Mouse (Mus musculus) myocyte (in vitro differentiated cells): ENCODE measurements around the gene Klhdc3. TPM values are rescaled to one million over a fixed set of nuclear protein-coding genes. Genes with fewer than 3 reads are reported as not detected.

ENCODE experiments used
- H3K27me3 ChIP-seq: one replicate; pipeline ENCODE4 v1.6.1; 2011; ENCODE audit not compliant: control insufficient read depth, insufficient read depth, insufficient read length
- H3K36me3 ChIP-seq: one replicate; pipeline ENCODE4 v1.6.1; 2011; ENCODE audit not compliant: control insufficient read depth, insufficient read depth
- H3K4me2 ChIP-seq: one replicate; pipeline ENCODE4 v1.6.1; 2011; ENCODE audit warnings: low read depth, control low read depth
- H3K4me3 ChIP-seq: one replicate; pipeline ENCODE4 v1.5.1; 2011; ENCODE audit warnings: mild to moderate bottlenecking, control low read depth, moderate library complexity
- H3K79me2 ChIP-seq: one replicate; pipeline ENCODE4 v1.6.1; 2011; ENCODE audit not compliant: control insufficient read depth, insufficient read depth
- H3ac ChIP-seq: one replicate; pipeline ENCODE4 v1.6.1; 2011; ENCODE audit not compliant: control insufficient read depth, insufficient read length
- CEBPB ChIP-seq: IDR thresholded peaks from 2 replicates; pipeline ENCODE4 v1.6.1; 2011; ENCODE audit warnings: mild to moderate bottlenecking, moderate library complexity; ENCODE audit not compliant: poor library complexity, insufficient read depth, severe bottlenecking
- E2F4 ChIP-seq: IDR thresholded peaks from one replicate; pipeline ENCODE4 v1.6.1; 2011; ENCODE audit warnings: mild to moderate bottlenecking, control low read depth, moderate library complexity; ENCODE audit not compliant: insufficient read depth
- MAX ChIP-seq: IDR thresholded peaks from one replicate; pipeline ENCODE4 v1.6.1; 2011; ENCODE audit warnings: low read depth, mild to moderate bottlenecking, control low read depth
- MYOD1 ChIP-seq, 3 experiments: IDR thresholded peaks; one replicate each; pipeline ENCODE4 v1.6.1; 2011; ENCODE audit warnings: control low read depth in 2 of 3, low read depth in 2 of 3, mild to moderate bottlenecking in 2 of 3, moderate library complexity in 1 of 3; ENCODE audit not compliant: insufficient read length in 2 of 3, control insufficient read depth in 1 of 3
- MYOG ChIP-seq, 3 experiments: IDR thresholded peaks; one replicate each; pipeline ENCODE4 v1.6.1; 2011; ENCODE audit warnings: control low read depth in 2 of 3, low read depth in 2 of 3, mild to moderate bottlenecking in 2 of 3; ENCODE audit not compliant: insufficient read length in 2 of 3, control insufficient read depth in 1 of 3, insufficient read depth in 1 of 3
- POLR2A ChIP-seq: IDR thresholded peaks from one replicate; pipeline ENCODE4 v1.6.1; 2011; ENCODE audit warnings: low read depth, mild to moderate bottlenecking, control low read depth, moderate library complexity; ENCODE audit not compliant: insufficient read length
- POLR2AphosphoS2 ChIP-seq: IDR thresholded peaks from one replicate; pipeline ENCODE4 v1.6.1; 2011; ENCODE audit warnings: low read depth, control low read depth; ENCODE audit not compliant: insufficient read length
- REST ChIP-seq: IDR thresholded peaks from one replicate; pipeline ENCODE4 v1.6.1; 2011; ENCODE audit warnings: mild to moderate bottlenecking, control low read depth, moderate library complexity; ENCODE audit not compliant: insufficient read depth, insufficient read length
- SRF ChIP-seq: IDR thresholded peaks from one replicate; pipeline ENCODE4 v1.6.1; 2011; ENCODE audit warnings: low read depth; ENCODE audit not compliant: control insufficient read depth, insufficient read length
- TCF12 ChIP-seq: IDR thresholded peaks from one replicate; pipeline ENCODE4 v1.6.1; 2011; ENCODE audit warnings: mild to moderate bottlenecking, control low read depth; ENCODE audit not compliant: poor library complexity, insufficient read depth, severe bottlenecking
- TCF3 ChIP-seq: IDR thresholded peaks from one replicate; pipeline ENCODE4 v1.6.1; 2011; ENCODE audit warnings: low read depth, control low read depth; ENCODE audit not compliant: insufficient read length
- USF1 ChIP-seq: IDR thresholded peaks from one replicate; pipeline ENCODE4 v1.6.1; 2011; ENCODE audit warnings: low read depth, mild to moderate bottlenecking, control low read depth, moderate library complexity
- polyA plus RNA-seq: library from polyadenylated mRNA; unstranded; fragments of >200 nt; fragmentation: generic; extraction: Trizol; gene quantifications from one replicate; pipeline ENCODE4 v1.2.1, GENCODE M21; 2012; ENCODE audit warnings: missing spikeins

Gene Klhdc3
- polyA plus RNA-seq, 1 experiment, result 128 TPM

DNA sequence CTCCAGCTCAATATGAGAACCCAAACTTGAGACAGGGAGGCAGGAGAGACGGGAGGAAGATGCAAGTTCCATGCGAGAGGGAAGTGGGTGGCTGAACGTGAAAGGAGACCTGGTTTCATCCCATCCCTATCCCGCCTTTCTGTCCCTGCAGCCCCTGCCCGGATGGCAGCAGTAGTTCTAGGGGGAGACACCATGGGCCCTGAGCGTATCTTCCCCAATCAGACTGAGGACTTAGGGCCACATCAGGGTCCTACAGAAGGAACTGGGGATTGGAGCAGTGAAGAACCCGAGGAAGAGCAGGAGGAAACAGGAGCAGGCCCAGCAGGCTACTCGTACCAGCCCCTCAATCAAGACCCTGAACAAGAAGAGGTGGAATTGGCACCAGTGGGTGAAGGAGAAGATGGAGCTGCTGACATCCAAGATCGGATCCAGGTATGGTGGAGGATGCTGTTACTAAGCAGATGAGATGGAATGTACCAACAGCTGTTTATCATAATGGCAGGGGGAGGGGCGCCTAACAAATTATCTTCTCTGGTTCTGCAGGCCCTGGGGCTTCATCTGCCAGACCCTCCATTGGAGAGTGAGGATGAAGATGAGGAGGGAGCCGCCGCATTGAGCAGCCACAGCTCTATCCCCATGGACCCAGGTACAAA lies 878 bp upstream of the Klhdc3 start:
- TF ChIP-seq TCF3, result no peak
- no peak for TF ChIP-seq E2F4
- no peak for TF ChIP-seq POLR2A
- no peak for TF ChIP-seq MYOG (IDR thresholded peaks at IDR 0.05; ENCODE audit: control insufficient read depth in 1 of 3, insufficient read depth in 1 of 3, insufficient read length in 2 of 3, low read depth in 2 of 3)
- no peak for TF ChIP-seq TCF12
- TF ChIP-seq REST, result no peak
- TF ChIP-seq POLR2AphosphoS2, result no peak
- TF ChIP-seq USF1, result no peak
- TF ChIP-seq CEBPB, result no peak
- no peak for TF ChIP-seq MAX
- no peak for TF ChIP-seq MYOD1 (IDR thresholded peaks at IDR 0.05; ENCODE audit: control insufficient read depth in 1 of 3, insufficient read length in 2 of 3, low read depth in 2 of 3)
- no peak for TF ChIP-seq SRF
- Histone ChIP-seq H3K79me2 (peaks cover 27% of the 10 kb centered on the region), H3K4me2 (peak overlapping the region; percentile 95), H3ac (peak overlapping the region; percentile 66), H3K4me3 (peak overlapping the region; percentile 94), H3K27me3 (no peaks in the 10 kb centered on the region), H3K36me3 (peaks cover 23% of the 10 kb centered on the region)

DNA sequence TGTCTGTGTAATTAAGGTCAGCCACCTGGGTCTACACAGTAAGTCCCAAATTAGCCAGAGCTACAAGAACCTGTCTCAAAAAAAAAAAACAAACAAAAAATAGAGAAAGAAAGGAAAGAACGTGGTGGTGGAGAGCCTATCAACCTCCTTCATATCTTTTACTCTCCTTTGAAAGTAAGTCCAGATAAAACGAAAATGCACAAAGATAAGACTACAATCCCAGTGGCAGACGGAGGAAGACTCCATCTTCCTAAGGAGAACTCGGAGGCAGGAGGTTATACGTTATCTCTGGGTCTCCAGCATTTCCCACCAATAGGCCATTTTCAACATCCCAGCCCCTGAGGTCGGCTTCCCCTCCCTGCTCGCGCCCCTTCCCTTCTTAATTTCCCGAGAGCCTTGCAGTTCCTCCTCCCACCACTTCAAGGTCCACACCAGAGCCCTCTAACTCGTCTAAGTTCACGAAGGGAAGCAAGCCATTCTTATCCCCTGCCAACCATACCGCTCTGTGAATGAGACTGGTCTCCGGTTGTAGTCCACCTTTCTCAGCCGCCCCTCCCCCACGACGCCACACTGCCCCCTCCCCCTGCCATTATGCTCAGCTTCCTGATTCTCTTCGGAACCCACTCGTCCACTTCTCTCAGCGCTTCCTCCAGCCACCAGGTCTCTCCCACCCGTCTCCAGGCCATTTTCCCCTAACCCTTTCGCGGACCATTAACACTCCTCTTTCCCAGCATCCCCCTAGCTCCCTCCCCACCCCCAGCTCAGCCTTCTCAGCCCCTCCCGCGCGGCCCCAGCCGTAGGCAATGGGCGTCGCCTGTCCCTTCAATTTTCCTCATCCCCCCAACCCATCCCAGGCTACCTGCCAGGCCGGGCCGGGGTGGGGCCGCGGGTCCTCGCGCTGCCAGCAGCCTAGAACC lies 613 bp downstream of the Klhdc3 start:
- H3ac ChIP-seq, result peak overlapping the region; percentile 66
- H3K27me3 ChIP-seq, result no peaks in the 10 kb centered on the region
- peak overlapping the region; percentile 94 for H3K4me3 ChIP-seq
- peaks cover 27% of the 10 kb centered on the region for H3K79me2 ChIP-seq
- TF ChIP-seq TCF12 (no peak), MYOG (IDR thresholded peaks at IDR 0.05; ENCODE audit: control insufficient read depth in 1 of 3, insufficient read depth in 1 of 3, insufficient read length in 2 of 3, low read depth in 2 of 3) (no peak), CEBPB (no peak), REST (no peak), E2F4 (no peak), SRF (no peak), POLR2A (no peak), TCF3 (no peak), USF1 (no peak), MYOD1 (IDR thresholded peaks at IDR 0.05; ENCODE audit: control insufficient read depth in 1 of 3, insufficient read length in 2 of 3, low read depth in 2 of 3) (no peak)
- H3K36me3 ChIP-seq, result peaks cover 23% of the 10 kb centered on the region
- H3K4me2 ChIP-seq, result peak overlapping the region; percentile 95

DNA sequence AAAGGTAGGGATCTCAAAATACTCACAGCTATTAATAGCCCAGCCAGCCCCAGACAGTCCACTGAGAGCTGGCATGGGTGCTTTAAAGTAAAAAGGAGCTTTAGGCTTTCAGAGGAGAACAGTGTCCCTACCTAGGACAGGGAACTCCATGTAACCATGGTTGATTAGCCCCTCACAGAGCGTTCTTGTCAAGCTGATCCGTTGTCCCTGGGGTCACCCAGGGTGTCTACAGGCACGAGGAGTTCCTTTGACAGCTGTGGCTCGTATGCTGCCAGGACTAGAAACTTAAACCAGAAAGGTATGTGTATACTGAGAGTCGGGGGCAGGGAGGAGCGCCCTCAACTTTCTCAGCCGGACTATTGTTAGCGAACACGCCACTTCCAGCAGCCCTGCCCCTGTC lies 1.8 kb downstream of the Klhdc3 start:
- peaks cover 27% of the 10 kb centered on the region for H3K79me2 ChIP-seq
- H3K36me3 ChIP-seq, result peaks cover 23% of the 10 kb centered on the region
- H3K27me3 ChIP-seq, result no peaks in the 10 kb centered on the region
- TF ChIP-seq TCF3 (no peak), MYOD1 (IDR thresholded peaks at IDR 0.05; ENCODE audit: control insufficient read depth in 1 of 3, insufficient read length in 2 of 3, low read depth in 2 of 3) (peak in 1 of 3 experiments; percentile 66), MYOG (IDR thresholded peaks at IDR 0.05; ENCODE audit: control insufficient read depth in 1 of 3, insufficient read depth in 1 of 3, insufficient read length in 2 of 3, low read depth in 2 of 3) (no peak), POLR2AphosphoS2 (no peak), USF1 (no peak)
- H3K4me2 ChIP-seq, result peak overlapping the region; percentile 95
- peak overlapping the region; percentile 94 for H3K4me3 ChIP-seq
- H3ac ChIP-seq, result no peak overlapping the region

DNA sequence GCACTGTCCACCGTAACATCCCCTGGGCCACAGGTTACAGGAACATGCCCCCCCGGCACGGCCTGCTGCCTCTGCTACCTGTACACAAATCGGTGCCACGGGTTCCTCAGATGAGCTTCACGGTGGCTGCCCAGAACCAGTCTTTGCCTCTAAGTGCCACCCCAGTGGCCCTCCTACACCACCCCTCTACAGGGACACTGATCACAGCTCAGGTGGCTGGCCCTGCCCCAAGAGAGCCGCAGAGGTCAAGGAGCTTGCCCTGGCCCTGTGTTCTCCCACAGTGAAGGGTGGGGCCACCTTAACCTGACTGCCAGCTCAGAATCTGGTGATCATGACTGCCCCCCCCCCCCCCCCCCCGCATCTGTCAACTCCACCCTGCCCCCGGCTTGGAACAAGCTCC lies 2.3 kb downstream of the Klhdc3 start, which contains the start of gene Mea1:
Gene Mea1, plus strand, starts transcription at position 378 of the 400 bp plus-strand sequence.
- Histone ChIP-seq H3K36me3 (peaks cover 20% of the 10 kb centered on the region), H3K4me3 (peak within 1 kb of the TSS; percentile 94), H3K27me3 (no peaks in the 10 kb centered on the region), H3ac (no peak within 1 kb of the TSS), H3K79me2 (peaks cover 32% of the 10 kb centered on the region), H3K4me2 (peak within 1 kb of the TSS; percentile 95)
- TF ChIP-seq CEBPB, result no peak
- TF ChIP-seq MYOD1 (IDR thresholded peaks at IDR 0.05; ENCODE audit: control insufficient read depth in 1 of 3, insufficient read length in 2 of 3, low read depth in 2 of 3), result peak in 1 of 3 experiments; percentile 18
